Mouse (Mus musculus): ENCODE data around the gene Cstb.
A peak's percentile ranks its signal among the peaks of the same experiment; 100 is the strongest.
"Not testable (repeated sequence)": the region's sequence is repeated elsewhere in the genome, so short reads cannot be mapped to it uniquely, and the experiment has no call there.

Cstb gene

GRCm38 (mm10) chr10:78425181-78426041, at the start of gene Cstb:
Gene Cstb, plus strand, starts transcription at chr10:78425669.
- DNase-seq (ENCODE audit: low spot score): peak; percentile 83

GRCm38 (mm10) chr10:78378516-78378915, 47.0 kb upstream of the Cstb start:
- DNase-seq (ENCODE audit: low spot score): no peak

- DNase-seq (ENCODE audit: low spot score): no peak
Observed at GRCm38 (mm10) chr10:78383567-78383966, 41.9 kb upstream of the Cstb start.

DNA sequence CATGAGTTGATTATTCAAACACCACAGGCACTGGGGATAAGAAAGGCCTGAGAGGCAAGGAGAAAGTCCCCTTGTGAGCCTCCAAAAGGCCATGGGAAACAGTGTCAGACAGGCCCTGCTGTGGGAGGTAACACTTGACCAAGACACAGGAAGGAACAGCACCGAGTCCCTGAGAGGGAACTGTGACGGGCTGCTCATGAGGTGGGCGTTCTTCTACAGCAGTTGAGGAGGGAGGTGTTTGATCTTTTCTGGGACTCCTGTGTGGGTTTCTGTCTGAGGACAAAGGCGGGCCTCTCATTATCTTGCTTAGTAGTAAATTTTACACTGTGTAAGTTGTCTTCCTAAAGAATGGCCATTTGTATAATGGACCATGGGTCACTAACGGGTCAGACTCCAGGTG, 39.9 kb upstream of the Cstb start:
- no peak for DNase-seq (ENCODE audit: low spot score)

GRCm38 (mm10) chr10:78388216-78388980, 37.1 kb upstream of the Cstb start:
- no peak for DNase-seq (ENCODE audit: low spot score)

DNA sequence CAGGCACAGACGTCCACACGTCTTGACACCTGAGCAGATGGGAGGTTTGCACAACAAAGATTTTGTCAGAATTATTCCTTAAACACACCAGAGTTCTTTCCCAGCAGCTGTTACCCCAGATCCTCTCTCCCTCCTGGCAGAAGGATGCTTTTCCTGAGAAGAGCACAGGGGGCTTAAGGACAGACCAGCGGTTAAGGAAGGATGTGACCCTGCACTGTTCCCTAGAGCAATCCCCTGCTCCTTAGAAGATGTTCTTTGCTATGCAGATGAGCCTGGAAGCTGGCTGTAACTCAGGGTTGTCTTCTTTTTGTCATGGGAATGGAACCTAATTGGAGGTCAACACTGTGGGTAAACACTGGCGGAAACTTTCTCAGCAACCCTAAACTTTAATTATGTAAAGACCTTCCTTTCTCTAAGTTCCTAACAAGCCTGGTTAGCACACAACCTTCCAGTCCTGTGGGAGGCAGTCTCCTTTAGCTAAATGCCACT, 34.4 kb upstream of the Cstb start:
- no peak for DNase-seq (ENCODE audit: low spot score)

DNA sequence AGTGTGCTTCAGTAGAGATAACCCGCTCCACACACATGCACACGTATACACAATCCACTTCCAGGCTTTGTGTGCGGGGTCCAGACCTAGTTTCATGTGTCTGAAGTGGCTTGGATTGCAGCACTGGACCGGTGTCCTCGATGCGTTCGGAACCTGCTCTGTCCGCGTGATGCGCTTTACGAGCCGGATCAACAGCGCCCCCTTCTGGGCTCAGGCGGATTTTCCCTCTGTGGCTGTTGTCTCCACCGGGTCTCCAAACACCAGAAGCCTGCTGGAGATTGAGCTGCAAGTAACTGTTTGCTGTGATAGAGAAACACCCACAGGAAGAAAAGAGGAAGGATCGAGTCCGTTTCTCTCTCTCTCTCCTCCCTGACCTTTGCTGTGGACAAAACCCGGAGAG, 33.4 kb upstream of the Cstb start:
- peak; percentile 78 for DNase-seq (ENCODE audit: low spot score)

GRCm38 (mm10) chr10:78395377-78395776, 30.1 kb upstream of the Cstb start:
- no peak for DNase-seq (ENCODE audit: low spot score)

DNA sequence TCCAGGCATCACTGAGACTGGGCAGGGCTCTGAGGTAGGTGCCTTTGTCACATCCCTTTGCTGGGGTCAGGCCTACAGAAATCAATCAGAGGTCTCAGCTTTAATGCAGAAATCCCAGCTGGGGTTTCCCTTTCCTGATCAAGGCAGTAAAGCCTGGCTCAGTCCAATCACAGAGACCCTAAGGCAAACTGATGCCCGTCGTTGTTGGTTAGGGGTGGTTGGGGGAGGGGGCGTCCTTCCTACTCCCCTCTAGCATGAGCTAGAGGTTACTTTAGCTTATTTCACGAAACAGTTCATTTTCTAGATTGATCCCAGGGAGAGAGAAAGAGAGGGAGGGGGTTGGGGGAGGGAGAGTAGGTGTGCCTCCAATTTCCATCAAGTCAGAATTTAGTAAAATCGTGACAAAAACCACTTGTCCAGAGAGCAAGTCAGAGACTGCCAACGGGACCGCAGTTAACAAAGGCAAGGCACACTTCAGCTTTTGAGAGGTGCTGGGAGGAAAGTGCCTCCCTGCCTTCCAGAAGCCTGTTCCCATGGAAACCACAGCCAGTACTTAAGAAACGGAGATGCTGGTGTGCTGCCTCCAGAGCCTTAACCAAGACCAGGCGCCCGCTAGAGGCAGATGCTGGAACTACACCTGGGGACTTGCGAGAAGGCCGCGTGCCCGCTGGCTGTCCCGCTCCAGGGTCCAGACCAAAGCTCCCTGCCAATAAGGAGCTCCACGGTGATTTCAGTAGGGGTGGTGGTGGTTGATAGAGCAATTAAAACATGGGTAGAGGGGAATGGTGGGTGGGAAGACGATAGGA, 29.4 kb upstream of the Cstb start:
- DNase-seq (ENCODE audit: low spot score): peak; percentile 91

- DNase-seq (ENCODE audit: low spot score): no peak
Observed at GRCm38 (mm10) chr10:78396625-78396885, 28.9 kb upstream of the Cstb start.

DNA sequence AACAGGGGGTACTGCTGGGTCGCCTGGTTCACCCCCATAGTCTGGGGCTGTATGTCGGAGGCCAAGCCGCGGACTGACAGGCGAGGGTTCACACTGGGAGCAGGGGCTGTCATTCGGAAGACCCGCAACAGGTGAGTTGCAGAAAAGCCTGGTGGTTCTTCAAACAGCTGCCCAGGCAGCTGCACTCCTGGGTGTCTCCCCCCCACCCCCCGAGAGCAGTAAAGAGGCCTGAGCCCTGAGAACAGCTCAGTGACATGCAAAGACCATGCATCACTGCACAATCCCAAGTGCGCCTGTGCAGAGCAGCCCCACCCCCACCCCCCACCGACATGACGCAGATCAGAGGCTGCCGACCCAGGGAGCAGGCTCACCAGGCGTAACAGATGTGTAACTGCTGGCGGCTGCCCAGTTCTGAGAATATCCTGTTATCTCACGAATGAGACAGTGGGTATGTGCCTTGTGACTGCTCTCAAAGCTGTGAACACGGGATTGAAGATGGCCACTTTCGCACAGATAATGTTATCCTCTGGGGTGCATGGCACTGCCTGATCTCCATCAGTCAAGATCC, 26.3 kb upstream of the Cstb start:
- DNase-seq (ENCODE audit: low spot score): peak; percentile 37

- no peak for DNase-seq (ENCODE audit: low spot score)
Observed at GRCm38 (mm10) chr10:78401127-78401526, 24.3 kb upstream of the Cstb start.

- DNase-seq (ENCODE audit: low spot score): no peak
Observed at GRCm38 (mm10) chr10:78402301-78402922, 23.1 kb upstream of the Cstb start.

DNA sequence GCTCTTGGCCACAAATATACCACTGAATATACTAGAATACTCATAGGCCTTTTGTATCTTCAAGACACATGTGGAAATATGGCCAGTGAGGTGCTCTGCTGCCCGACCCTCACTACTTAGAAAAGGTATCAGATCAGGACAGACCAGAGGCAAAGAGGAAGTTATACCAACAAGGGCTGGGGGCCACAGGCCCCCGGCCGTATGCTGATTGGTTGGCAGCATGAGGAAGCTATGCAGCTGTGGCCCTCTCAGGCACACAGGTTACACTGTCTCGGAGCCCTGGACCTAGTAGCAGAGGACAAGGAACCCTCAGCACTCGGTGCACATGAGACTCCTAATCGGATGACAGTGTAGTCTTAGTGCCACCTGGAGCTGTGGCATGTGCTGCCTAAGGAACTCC, 19.3 kb upstream of the Cstb start:
- no peak for DNase-seq (ENCODE audit: low spot score)

DNA sequence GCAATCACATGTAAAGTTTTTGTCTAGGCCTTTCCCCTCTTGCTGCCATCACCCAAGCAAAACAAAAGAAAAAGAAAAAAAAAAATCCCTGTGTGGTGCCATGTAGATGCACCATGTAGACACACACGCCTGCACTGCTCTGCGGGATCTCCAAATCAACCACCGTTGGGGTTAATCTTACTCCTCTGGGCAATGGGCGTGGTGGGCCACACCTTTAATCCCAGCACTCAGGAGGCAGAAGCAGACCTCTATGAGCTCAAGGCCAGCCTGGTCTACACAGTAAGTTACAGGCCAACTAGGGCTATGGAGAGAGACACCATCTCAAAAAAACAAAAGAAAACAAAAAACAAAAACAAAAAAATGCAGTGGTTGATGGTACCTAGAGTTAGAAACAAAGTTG, 18.3 kb upstream of the Cstb start:
- no peak for DNase-seq (ENCODE audit: low spot score)

DNA sequence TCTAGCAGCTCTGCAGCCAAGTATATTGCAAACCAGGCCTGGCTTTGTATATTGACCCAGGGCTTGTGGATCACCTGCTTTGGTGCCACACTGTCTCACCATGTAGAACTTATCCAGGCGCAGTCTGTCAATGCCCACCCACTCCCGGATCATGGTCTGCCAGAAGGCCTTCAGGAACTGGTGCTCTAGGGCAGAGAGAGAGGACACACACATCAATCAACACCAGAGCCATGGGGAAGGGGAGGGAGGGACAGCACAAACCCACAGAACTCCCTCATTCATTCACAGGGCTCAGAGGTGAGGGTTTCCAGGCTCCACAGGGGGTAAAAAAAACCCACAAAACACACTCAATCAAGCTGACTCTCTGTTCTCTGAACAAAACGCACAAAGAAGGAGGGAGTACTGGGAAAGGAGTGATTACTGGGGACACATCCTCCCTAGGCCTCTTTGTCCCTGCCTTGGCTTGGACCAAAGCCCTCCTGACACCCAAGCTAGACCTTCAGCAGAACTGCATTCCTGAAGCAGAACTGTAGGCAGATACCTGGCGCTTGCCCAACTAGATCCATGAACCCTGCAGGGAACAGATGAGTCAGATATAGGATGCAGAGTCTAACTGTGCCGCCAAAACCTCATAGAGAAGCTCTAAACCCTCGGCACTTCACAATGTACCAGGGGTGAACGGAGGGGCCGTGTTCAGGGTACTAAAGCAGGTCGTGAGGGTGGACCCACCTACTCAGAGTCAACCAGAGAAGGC, 16.3 kb upstream of the Cstb start:
- DNase-seq (ENCODE audit: low spot score): no peak

DNA sequence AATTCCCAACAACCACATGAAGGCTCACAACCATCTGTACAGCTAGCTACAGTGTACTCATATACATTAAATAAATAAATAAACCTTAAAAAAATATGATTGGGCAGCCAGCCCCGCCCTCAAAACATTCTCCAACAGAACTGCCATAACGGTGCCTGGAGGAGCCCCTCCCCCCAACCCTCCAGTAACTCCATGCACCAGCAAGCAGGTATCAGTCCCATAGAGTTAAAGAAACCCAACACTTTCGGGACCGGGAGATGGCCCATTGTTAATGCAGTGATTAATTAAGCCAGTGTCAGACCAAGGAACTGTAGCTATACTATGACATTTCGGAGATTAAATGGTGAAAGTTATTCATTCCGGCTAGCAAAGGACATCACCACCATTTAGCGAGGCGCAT, 13.6 kb upstream of the Cstb start:
- DNase-seq (ENCODE audit: low spot score): no peak

DNA sequence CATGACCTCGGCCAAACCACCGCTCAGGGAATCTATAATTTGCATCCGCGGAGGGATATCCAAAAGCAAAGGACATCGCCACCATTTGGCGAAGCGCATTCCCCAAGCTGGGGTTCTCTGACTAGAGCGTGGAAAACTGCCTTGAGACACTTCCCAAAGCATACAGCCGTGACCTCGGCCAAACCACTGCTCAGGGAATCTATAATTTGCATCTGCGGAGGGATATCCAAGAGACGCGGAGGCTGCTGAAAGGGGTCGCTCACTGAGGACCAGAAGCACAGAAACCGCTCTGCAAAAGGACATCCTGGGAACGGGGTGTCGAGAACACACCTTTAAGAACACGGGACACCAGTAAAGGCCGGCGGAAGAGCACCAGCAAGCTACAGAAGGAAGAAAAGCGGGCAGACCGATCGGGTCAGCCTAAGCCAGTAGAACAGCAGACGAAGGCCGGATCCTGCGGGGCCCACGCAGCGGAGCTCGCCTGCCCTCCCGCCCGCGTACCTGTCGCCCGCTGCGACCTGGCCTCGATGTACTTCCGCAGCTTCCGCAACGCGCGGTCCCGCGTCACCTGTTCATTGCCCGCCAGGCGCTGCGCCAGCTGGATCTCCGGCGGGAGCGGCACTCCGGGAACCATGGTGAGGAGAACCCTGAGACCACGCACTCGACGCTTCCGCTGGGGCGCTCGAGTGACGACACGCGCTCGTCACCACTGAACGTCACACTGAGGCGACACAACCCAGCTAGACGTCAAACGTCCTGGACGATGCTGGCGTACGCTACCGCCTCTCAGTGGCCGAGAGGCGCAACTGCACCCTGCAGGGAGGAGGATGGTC, 12.9 kb upstream of the Cstb start, which contains the start of gene Rrp1:
Gene Rrp1 (minus strand): TSS at position 725 of the 833 bp plus-strand sequence.
- DNase-seq (ENCODE audit: low spot score): peak; percentile 98

GRCm38 (mm10) chr10:78413152-78413520, 12.3 kb upstream of the Cstb start:
- DNase-seq (ENCODE audit: low spot score): no peak

- DNase-seq (ENCODE audit: low spot score): not testable (repeated sequence)
Observed at GRCm38 (mm10) chr10:78414936-78415335, 10.5 kb upstream of the Cstb start.
